Mouse (Mus musculus): ENCODE results near the gene Mis18a. TPM values are rescaled to one million over a fixed set of nuclear protein-coding genes. Genes with fewer than 3 reads are reported as not detected.

Gene Mis18a
- polyA plus RNA-seq, 1 experiment from 2014 or later = 62.7 TPM

GRCm38 (mm10) chr16:90738092-90738956, 11.1 kb upstream of the Mis18a start, which contains the start of gene Mrap:
Gene Mrap, plus strand, starts transcription at chr16:90738207.
- 89% methylated on average over 26 of the region's 26 CpGs for WGBS
- H3K27me3 ChIP-seq = no peaks in the 10 kb centered on the region
- H3K9ac ChIP-seq (replicated peaks) = no peak within 1 kb of the TSS
- no peak for ATAC-seq (ENCODE audit: low FRiP score, low read depth)
- no peaks in the 10 kb centered on the region for H3K9me3 ChIP-seq
- H3K4me2 ChIP-seq (replicated peaks) = no peak within 1 kb of the TSS
- H3K36me3 ChIP-seq = no peaks in the 10 kb centered on the region
- H3K4me1 ChIP-seq = peaks cover 6% of the 10 kb centered on the region; the same call in 1 of the 2 replicates
- H3K4me3 ChIP-seq = no peak within 1 kb of the TSS
- H3K27ac ChIP-seq (replicated peaks) = no peak within 1 kb of the TSS

- no peaks in the 10 kb centered on the region for H3K4me1 ChIP-seq
Measured at GRCm38 (mm10) chr16:90736672-90737270, 9.6 kb upstream of the Mis18a start.

DNA sequence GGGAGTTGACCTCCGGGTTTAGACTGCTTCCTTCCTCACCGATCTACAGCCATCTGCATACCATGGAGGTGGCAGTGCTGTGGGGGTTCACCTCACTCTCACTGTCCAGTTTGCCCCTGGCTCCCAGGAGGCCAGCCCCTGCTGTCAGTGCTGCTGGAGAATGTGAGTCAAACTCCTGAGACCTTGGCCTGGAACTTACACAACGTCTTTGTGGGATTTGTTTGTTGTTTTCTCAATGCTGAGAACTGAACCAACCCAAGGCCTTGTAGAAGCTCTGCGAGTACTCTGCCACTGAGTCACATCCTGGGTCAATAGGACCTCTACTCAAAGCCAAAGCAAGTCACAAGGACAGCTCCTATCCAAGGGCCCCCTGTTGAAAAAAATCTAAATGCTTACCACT, 8.4 kb upstream of the Mis18a start:
- no peak overlapping the region for H3K9ac ChIP-seq (replicated peaks)
- H3K4me3 ChIP-seq = no peak overlapping the region
- WGBS = 83% methylated on average over 4 of the region's 4 CpGs
- no peaks in the 10 kb centered on the region for H3K27me3 ChIP-seq
- 0 out of 2 replicates have a peak, but pooled peaks cover 4% of the 10 kb centered on the region for H3K9me3 ChIP-seq
- H3K4me1 ChIP-seq = no peaks in the 10 kb centered on the region
- H3K27ac ChIP-seq (replicated peaks) = no peak overlapping the region
- H3K36me3 ChIP-seq = no peaks in the 10 kb centered on the region
- H3K4me2 ChIP-seq (replicated peaks) = no peak overlapping the region
- ATAC-seq (ENCODE audit: low FRiP score, low read depth) = no peak

More at GRCm38 (mm10) chr16:90736672-90737270, 9.6 kb upstream of the Mis18a start:
- Histone ChIP-seq H3K4me2 (replicated peaks) (no peak overlapping the region), H3K36me3 (no peaks in the 10 kb centered on the region), H3K27me3 (no peaks in the 10 kb centered on the region), H3K27ac (replicated peaks) (no peak overlapping the region), H3K4me3 (no peak overlapping the region), H3K9me3 (no peaks in the 10 kb centered on the region), H3K9ac (replicated peaks) (no peak overlapping the region)
- ATAC-seq (ENCODE audit: low FRiP score, low read depth) = no peak
- 78% methylated on average over 10 of the region's 10 CpGs for WGBS

DNA sequence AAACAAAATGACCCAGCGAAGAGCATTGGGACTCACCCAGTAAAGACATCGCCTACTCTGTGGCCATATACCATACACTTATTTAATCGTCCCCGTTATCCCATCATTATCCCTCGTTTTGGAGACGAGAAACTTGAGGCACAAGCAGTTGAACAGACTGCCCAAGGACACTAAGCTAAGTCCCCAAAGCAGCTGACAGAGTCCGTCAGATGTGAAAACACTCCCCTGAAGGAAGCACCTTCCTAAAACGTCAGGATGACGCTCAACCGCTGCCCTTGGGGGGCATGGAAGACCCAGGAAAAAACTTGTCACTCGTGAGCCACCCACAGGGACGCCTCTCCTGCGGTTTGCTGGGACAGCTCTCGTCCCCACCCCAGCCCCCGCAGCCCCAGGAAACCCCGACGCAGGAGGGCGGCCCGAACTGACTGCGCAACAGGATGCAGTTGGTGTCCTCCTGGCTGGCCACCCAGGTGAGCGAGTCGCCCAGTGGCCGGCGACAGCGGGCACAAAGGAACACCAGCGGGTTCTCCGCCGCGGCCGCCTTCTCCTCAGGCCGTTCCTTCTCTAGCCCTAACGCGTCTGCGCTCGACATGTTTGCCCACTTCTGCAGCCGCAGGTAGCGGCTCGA, 490 bp downstream of the Mis18a start:
- Histone ChIP-seq H3K4me3 (peak overlapping the region; percentile 86), H3K36me3 (peaks cover 16% of the 10 kb centered on the region), H3K9me3 (0 out of 2 replicates have a peak, but pooled peaks cover 4% of the 10 kb centered on the region), H3K4me2 (replicated peaks) (peak overlapping the region; percentile 99), H3K4me1 (peaks cover 13% of the 10 kb centered on the region), H3K9ac (replicated peaks) (peak overlapping the region; percentile 74), H3K27ac (replicated peaks) (peak overlapping the region; percentile 52; the same call in 1 of the 2 replicates), H3K27me3 (no peaks in the 10 kb centered on the region)
- ATAC-seq (ENCODE audit: low FRiP score, low read depth) = peak; percentile 68
- 6% methylated on average over 38 of the region's 38 CpGs for WGBS

DNA sequence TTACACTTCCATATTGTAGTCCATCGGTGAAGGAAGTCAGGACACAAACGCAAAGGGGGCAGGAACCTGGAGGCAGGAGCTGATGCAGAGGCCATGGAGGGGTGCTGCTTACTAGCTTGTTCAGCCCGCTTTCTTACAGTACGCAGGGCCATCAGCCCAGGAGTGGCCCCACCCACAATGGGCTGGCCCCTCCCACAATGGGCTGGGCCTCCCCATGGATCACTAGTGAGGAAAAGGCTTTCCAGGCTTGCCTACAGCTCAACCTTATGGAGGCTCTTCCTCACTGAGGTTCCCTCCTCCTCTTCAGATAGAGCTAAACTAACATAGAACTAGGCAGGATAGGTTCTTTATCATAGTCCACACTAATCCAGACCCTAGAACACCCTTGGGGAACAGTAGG, 3.2 kb downstream of the Mis18a start:
- Histone ChIP-seq H3K9me3 (no peaks in the 10 kb centered on the region), H3K4me3 (no peak overlapping the region), H3K9ac (replicated peaks) (no peak overlapping the region), H3K4me2 (replicated peaks) (no peak overlapping the region), H3K36me3 (peaks cover 37% of the 10 kb centered on the region), H3K4me1 (peaks cover 13% of the 10 kb centered on the region), H3K27me3 (no peaks in the 10 kb centered on the region), H3K27ac (replicated peaks) (no peak overlapping the region)
- WGBS = 97% methylated on average over 4 of the region's 4 CpGs
- ATAC-seq (ENCODE audit: low FRiP score, low read depth) = no peak

- no peaks in the 10 kb centered on the region for H3K9me3 ChIP-seq
- H3K27me3 ChIP-seq = peaks cover 21% of the 10 kb centered on the region; the same call in 1 of the 2 replicates
- peak overlapping the region; percentile 24 for H3K4me3 ChIP-seq
- H3K4me1 ChIP-seq = peaks cover 27% of the 10 kb centered on the region
- no peak overlapping the region for H3K9ac ChIP-seq (replicated peaks)
- no peaks in the 10 kb centered on the region for H3K36me3 ChIP-seq
- WGBS = 69% methylated on average over 12 of the region's 12 CpGs
- H3K27ac ChIP-seq (replicated peaks) = peak overlapping the region; percentile 63
- no peak for ATAC-seq (ENCODE audit: low FRiP score, low read depth)
- peak overlapping the region; percentile 48 for H3K4me2 ChIP-seq (replicated peaks)
Measured at GRCm38 (mm10) chr16:90710313-90710712, 16.9 kb downstream of the Mis18a start.

DNA sequence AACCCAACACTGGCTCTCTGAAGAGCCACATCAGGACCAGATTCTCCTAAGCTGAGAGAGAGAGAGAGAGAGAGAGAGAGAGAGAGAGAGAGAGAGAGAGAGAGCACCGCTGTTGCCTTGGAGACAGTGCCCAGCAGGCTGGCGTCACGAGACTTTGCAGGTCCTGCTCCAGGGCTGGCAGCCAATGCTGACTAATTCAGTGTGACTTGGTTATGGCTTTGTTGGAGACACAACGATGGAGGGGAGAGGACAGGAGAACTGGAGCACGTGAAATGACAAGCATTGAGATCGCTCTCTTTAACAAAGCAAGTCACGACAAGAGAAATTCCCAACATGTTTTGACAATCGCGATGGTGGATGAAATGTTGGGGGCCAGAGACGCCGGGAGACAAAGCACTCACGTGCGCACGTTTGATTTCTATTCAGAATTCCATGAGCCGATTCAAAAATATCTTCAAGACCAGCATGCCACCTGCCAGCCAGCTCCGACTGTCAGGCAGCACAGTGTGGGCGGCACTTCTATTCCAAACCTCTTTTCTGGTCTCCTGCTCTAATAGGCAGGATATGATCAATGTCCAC, 17.4 kb downstream of the Mis18a start:
- 32% methylated on average over 17 of the region's 17 CpGs for WGBS
- Histone ChIP-seq H3K27me3 (peaks cover 21% of the 10 kb centered on the region; the same call in 1 of the 2 replicates), H3K4me1 (peaks cover 27% of the 10 kb centered on the region), H3K4me2 (replicated peaks) (peak overlapping the region; percentile 48), H3K9ac (replicated peaks) (0 out of 2 replicates have a peak overlapping the region, but pooled peaks have one; percentile 4), H3K27ac (replicated peaks) (peak overlapping the region; percentile 63), H3K4me3 (peak overlapping the region; percentile 24), H3K36me3 (no peaks in the 10 kb centered on the region), H3K9me3 (no peaks in the 10 kb centered on the region)
- peak; percentile 92 for ATAC-seq (ENCODE audit: low FRiP score, low read depth)

DNA sequence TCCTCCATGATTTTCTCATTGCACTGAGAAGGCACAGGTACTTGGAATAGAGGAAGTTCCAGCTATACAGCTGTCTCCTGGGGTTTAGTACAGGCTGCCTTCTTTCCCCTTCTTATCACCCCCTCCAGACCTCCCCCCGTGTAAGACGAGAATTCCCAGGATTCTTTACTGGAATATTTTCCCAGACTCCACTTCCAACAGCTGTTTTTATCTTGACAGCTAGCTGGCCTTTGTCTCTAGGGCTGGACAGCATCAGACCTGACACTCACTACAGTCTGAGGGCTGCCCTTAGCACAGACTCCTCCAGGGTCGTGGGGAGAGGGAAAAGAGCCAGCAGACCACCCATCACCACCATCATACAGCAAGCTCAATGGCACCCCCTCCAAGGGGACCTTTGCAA, 20.9 kb downstream of the Mis18a start:
- Histone ChIP-seq H3K27ac (replicated peaks) (no peak overlapping the region), H3K4me2 (replicated peaks) (no peak overlapping the region), H3K9ac (replicated peaks) (no peak overlapping the region), H3K27me3 (no peaks in the 10 kb centered on the region), H3K9me3 (no peaks in the 10 kb centered on the region), H3K36me3 (no peaks in the 10 kb centered on the region), H3K4me3 (no peak overlapping the region), H3K4me1 (peaks cover 14% of the 10 kb centered on the region)
- 60% methylated on average over 3 of the region's 3 CpGs for WGBS
- ATAC-seq (ENCODE audit: low FRiP score, low read depth) = no peak

DNA sequence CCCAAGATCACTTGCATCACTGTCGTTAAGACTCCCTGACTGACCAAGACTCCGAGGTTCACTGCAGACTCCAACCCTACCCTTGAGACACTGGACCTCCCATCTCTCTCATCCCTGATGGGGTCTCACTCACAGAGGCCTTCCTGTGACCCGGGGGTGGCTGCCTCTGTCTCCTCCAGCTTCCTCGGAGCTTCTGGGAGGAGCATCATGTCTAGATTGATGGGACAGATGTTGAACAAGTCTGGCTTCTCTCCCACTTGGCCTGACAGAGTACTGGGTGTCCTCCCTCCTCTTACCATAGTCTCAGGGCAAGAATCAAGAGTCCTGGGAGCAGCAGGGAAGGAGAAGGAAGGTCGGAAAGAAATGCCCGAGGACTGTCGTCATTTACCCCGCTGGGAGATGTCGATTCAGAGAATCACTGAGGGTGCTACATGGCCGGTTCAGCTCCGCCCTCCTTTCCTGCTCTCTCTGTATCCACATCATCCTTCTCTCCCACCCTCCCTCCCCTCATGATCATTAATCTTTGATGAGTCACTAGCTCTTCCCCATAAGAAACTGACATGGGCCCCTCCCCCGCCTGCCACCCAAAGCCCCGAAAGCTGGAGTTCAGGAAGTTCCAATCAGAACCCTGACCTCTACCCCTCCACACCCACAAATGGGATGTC, 22.9 kb downstream of the Mis18a start:
- no peak overlapping the region for H3K4me3 ChIP-seq
- no peaks in the 10 kb centered on the region for H3K27me3 ChIP-seq
- no peak overlapping the region for H3K4me2 ChIP-seq (replicated peaks)
- H3K27ac ChIP-seq (replicated peaks) = no peak overlapping the region
- H3K9me3 ChIP-seq = no peaks in the 10 kb centered on the region
- WGBS = 80% methylated on average over 13 of the region's 13 CpGs
- H3K9ac ChIP-seq (replicated peaks) = no peak overlapping the region
- ATAC-seq (ENCODE audit: low FRiP score, low read depth) = no peak
- no peaks in the 10 kb centered on the region for H3K36me3 ChIP-seq
- peaks cover 5% of the 10 kb centered on the region for H3K4me1 ChIP-seq

- no peak overlapping the region for H3K4me3 ChIP-seq
- H3K36me3 ChIP-seq = no peaks in the 10 kb centered on the region
- 31% methylated on average over 1 of the region's 1 CpGs for WGBS
- H3K27ac ChIP-seq (replicated peaks) = no peak overlapping the region
- H3K9me3 ChIP-seq = no peaks in the 10 kb centered on the region
- H3K4me2 ChIP-seq (replicated peaks) = no peak overlapping the region
- no peak overlapping the region for H3K9ac ChIP-seq (replicated peaks)
- H3K27me3 ChIP-seq = no peaks in the 10 kb centered on the region
- no peaks in the 10 kb centered on the region for H3K4me1 ChIP-seq
- ATAC-seq (ENCODE audit: low FRiP score, low read depth) = no peak
Measured at GRCm38 (mm10) chr16:90703646-90704045, 23.6 kb downstream of the Mis18a start.

DNA sequence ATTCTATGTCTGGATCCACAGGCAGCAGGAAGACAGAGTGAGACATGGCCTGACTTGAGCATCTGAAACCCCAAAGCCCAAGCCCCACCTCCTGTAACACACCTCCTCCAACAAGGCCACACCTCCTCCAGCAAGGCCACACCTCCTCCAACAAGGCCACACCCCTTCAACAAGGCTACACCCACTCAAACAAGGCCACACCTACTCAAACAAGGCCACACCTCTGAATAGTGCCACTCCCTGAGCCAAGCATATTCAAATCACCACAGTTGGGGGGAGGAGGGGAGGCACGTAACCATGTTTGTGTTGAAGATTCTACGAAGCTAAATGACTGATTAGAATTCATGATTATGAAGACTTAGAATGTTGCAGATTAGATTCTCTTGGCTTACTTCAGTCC, 25.7 kb downstream of the Mis18a start:
- 100% methylated on average over 2 of the region's 2 CpGs for WGBS
- Histone ChIP-seq H3K9ac (replicated peaks) (no peak overlapping the region), H3K27ac (replicated peaks) (no peak overlapping the region), H3K4me1 (no peaks in the 10 kb centered on the region), H3K27me3 (no peaks in the 10 kb centered on the region), H3K36me3 (no peaks in the 10 kb centered on the region), H3K9me3 (no peaks in the 10 kb centered on the region), H3K4me2 (replicated peaks) (no peak overlapping the region), H3K4me3 (no peak overlapping the region)
- ATAC-seq (ENCODE audit: low FRiP score, low read depth) = no peak
